Mouse (Mus musculus): ENCODE data around the gene Cnbp. TPM values are rescaled to one million over a fixed set of nuclear protein-coding genes. Genes with fewer than 3 reads are reported as not detected.

Gene Cnbp
- polyA plus RNA-seq, 1 experiment, result 169 TPM

DNA sequence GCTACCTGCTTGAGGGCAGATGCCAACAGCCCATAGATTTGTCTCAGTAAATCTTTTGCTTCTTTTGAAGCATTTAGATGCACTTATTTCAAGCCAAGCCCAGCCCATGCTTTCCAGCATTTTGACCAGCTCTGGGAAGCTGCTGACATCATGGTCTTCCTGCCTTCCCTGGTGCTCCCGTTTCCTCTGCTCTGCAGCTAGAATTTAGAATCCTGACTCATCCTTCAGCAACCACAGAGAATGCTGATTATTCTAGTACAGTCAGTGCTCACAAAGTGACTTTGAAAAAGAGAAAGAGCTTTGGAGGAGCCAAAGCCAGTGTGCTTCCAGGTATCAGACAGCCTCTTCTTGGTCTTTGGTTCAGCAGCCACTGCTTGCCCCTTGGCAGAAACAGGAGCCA is 6.2 kb upstream of the Cnbp start:
- H3K4me1 ChIP-seq (ENCODE audit: control insufficient read depth, insufficient read depth, low read length), result peaks cover 15% of the 10 kb centered on the region
- no peak overlapping the region for H3K4me3 ChIP-seq (ENCODE audit: insufficient read depth, low read length)
- TF ChIP-seq POLR2A (IDR thresholded peaks at IDR 0.05; ENCODE audit: borderline replicate concordance, low read depth, low read length) (no peak), CTCF (IDR thresholded peaks at IDR 0.05; ENCODE audit: low read depth, low read length) (no peak)

DNA sequence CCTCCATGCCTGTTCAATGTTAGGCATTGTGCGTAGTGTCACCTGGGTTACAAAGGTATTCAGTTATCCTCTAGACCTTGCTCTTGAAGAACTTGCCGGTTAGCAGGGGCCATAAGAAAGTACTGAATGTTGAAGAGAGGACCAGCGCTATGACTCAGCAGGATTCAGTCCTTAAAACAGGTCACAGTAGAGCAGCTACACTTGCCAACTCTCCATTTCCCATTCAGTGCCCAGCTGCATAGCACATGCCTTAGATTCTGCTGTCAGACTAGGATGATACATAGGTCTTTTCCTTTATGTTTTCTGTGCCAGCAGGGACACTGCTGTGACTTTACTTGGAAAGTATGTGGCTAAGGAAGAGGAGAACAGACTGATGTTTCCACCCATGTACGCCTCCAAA is 2.5 kb upstream of the Cnbp start:
- Histone ChIP-seq H3K4me1 (ENCODE audit: control insufficient read depth, insufficient read depth, low read length) (peaks cover 15% of the 10 kb centered on the region), H3K27ac (ENCODE audit: insufficient read depth, low read depth, low read length) (no peak overlapping the region), H3K4me3 (ENCODE audit: insufficient read depth, low read length) (no peak overlapping the region)
- TF ChIP-seq CTCF (IDR thresholded peaks at IDR 0.05; ENCODE audit: low read depth, low read length) (no peak), POLR2A (IDR thresholded peaks at IDR 0.05; ENCODE audit: borderline replicate concordance, low read depth, low read length) (no peak)

More for the DNA sequence above, 6.2 kb upstream of the Cnbp start:
- H3K27ac ChIP-seq (ENCODE audit: insufficient read depth, low read depth, low read length), result no peak overlapping the region

DNA sequence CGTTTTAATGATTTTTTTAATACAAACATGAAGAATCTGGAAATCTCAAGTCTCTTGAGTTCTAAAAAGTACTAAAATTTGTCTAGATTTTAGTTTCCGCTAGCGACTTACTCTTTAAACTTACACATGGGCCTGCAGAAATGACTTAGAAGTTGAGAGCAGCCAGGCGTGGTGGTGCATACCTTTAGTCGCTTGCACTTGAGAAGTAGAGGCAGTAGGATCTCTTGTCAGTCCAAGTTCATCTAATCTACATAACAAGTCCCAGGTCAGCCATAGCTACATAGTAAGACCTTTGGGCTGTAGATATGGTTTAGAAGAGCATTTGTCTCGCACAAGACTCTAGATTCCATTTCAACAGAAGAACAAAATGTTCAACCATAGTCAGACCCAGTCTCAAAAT is 965 bp upstream of the Cnbp start:
- Histone ChIP-seq H3K4me1 (ENCODE audit: control insufficient read depth, insufficient read depth, low read length) (peaks cover 10% of the 10 kb centered on the region), H3K4me3 (ENCODE audit: insufficient read depth, low read length) (no peak overlapping the region), H3K27ac (ENCODE audit: insufficient read depth, low read depth, low read length) (no peak overlapping the region)
- no peak for TF ChIP-seq CTCF (IDR thresholded peaks at IDR 0.05; ENCODE audit: low read depth, low read length)
- no peak for TF ChIP-seq POLR2A (IDR thresholded peaks at IDR 0.05; ENCODE audit: borderline replicate concordance, low read depth, low read length)

- H3K4me3 ChIP-seq (ENCODE audit: insufficient read depth, low read length), result peak overlapping the region; percentile 93
- peaks cover 8% of the 10 kb centered on the region for H3K4me1 ChIP-seq (ENCODE audit: control insufficient read depth, insufficient read depth, low read length)
- no peak for TF ChIP-seq POLR2A (IDR thresholded peaks at IDR 0.05; ENCODE audit: borderline replicate concordance, low read depth, low read length)
- no peak for TF ChIP-seq CTCF (IDR thresholded peaks at IDR 0.05; ENCODE audit: low read depth, low read length)
- H3K27ac ChIP-seq (ENCODE audit: insufficient read depth, low read depth, low read length), result peak overlapping the region; percentile 90
These were observed 579 bp downstream of the Cnbp start for GRCm38 (mm10) chr6:87850155-87850899.

- Histone ChIP-seq H3K4me1 (ENCODE audit: control insufficient read depth, insufficient read depth, low read length) (peaks cover 8% of the 10 kb centered on the region), H3K27ac (ENCODE audit: insufficient read depth, low read depth, low read length) (peak overlapping the region; percentile 90), H3K4me3 (ENCODE audit: insufficient read depth, low read length) (peak overlapping the region; percentile 93)
- TF ChIP-seq POLR2A (IDR thresholded peaks at IDR 0.05; ENCODE audit: borderline replicate concordance, low read depth, low read length) (no peak), CTCF (IDR thresholded peaks at IDR 0.05; ENCODE audit: low read depth, low read length) (no peak)
These were observed 1.1 kb downstream of the Cnbp start for GRCm38 (mm10) chr6:87849780-87850154.

- TF ChIP-seq POLR2A (IDR thresholded peaks at IDR 0.05; ENCODE audit: borderline replicate concordance, low read depth, low read length) (no peak), CTCF (IDR thresholded peaks at IDR 0.05; ENCODE audit: low read depth, low read length) (no peak)
- Histone ChIP-seq H3K4me3 (ENCODE audit: insufficient read depth, low read length) (no peak overlapping the region; the same call in 1 of the 2 replicates), H3K27ac (ENCODE audit: insufficient read depth, low read depth, low read length) (no peak overlapping the region), H3K4me1 (ENCODE audit: control insufficient read depth, insufficient read depth, low read length) (peaks cover 14% of the 10 kb centered on the region)
These were observed 4.1 kb downstream of the Cnbp start for GRCm38 (mm10) chr6:87846813-87847212.

GRCm38 (mm10) chr6:87845031-87845695 is 5.7 kb downstream of the Cnbp start:
- no peak overlapping the region for H3K4me3 ChIP-seq (ENCODE audit: insufficient read depth, low read length)
- TF ChIP-seq CTCF (IDR thresholded peaks at IDR 0.05; ENCODE audit: low read depth, low read length) (no peak), POLR2A (IDR thresholded peaks at IDR 0.05; ENCODE audit: borderline replicate concordance, low read depth, low read length) (no peak)
- H3K4me1 ChIP-seq (ENCODE audit: control insufficient read depth, insufficient read depth, low read length), result peaks cover 16% of the 10 kb centered on the region
- no peak overlapping the region for H3K27ac ChIP-seq (ENCODE audit: insufficient read depth, low read depth, low read length)

GRCm38 (mm10) chr6:87842254-87842653 is 8.7 kb downstream of the Cnbp start:
- Histone ChIP-seq H3K27ac (ENCODE audit: insufficient read depth, low read depth, low read length) (0 out of 2 replicates have a peak overlapping the region, but pooled peaks have one; percentile 6), H3K4me1 (ENCODE audit: control insufficient read depth, insufficient read depth, low read length) (peaks cover 18% of the 10 kb centered on the region), H3K4me3 (ENCODE audit: insufficient read depth, low read length) (no peak overlapping the region)
- no peak for TF ChIP-seq CTCF (IDR thresholded peaks at IDR 0.05; ENCODE audit: low read depth, low read length)
- TF ChIP-seq POLR2A (IDR thresholded peaks at IDR 0.05; ENCODE audit: borderline replicate concordance, low read depth, low read length), result no peak

- Histone ChIP-seq H3K4me1 (ENCODE audit: control insufficient read depth, insufficient read depth, low read length) (peaks cover 24% of the 10 kb centered on the region), H3K27ac (ENCODE audit: insufficient read depth, low read depth, low read length) (no peak overlapping the region), H3K4me3 (ENCODE audit: insufficient read depth, low read length) (no peak overlapping the region)
- TF ChIP-seq POLR2A (IDR thresholded peaks at IDR 0.05; ENCODE audit: borderline replicate concordance, low read depth, low read length) (no peak), CTCF (IDR thresholded peaks at IDR 0.05; ENCODE audit: low read depth, low read length) (no peak)
These were observed 9.3 kb downstream of the Cnbp start for GRCm38 (mm10) chr6:87841635-87842034.

DNA sequence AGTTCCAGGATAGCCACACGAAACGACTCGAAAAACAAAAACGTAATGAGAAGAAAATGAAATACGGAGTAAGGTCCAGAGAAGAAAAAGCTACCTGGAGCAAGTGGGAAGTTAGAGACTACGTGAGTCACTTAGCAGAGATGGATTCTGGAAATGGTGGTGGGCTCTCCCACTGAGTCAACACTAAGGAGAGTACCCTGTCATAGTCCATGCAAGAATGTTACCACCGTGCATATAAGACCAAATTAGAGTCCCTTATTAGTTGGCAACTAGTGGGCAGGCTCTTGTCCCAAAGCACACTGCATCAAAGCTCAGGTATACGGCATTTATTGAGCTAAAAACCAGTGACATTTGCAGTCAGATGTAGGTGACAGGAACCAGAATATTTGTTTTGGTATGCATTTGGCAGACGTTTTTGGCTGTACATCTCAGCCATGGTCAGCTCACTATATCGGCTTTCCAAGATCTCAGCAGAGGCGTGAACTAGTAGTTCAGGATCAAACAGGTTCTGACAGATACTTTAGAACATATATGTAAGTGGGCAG is 11.0 kb downstream of the Cnbp start:
- peak overlapping the region; percentile 30; the same call in 1 of the 2 replicates for H3K27ac ChIP-seq (ENCODE audit: insufficient read depth, low read depth, low read length)
- H3K4me1 ChIP-seq (ENCODE audit: control insufficient read depth, insufficient read depth, low read length), result peaks cover 24% of the 10 kb centered on the region
- TF ChIP-seq CTCF (IDR thresholded peaks at IDR 0.05; ENCODE audit: low read depth, low read length), result no peak
- TF ChIP-seq POLR2A (IDR thresholded peaks at IDR 0.05; ENCODE audit: borderline replicate concordance, low read depth, low read length), result no peak
- peak overlapping the region; percentile 92 for H3K4me3 ChIP-seq (ENCODE audit: insufficient read depth, low read length)

Data from bone marrow macrophage, adult 2 months (primary cell).